Mouse (Mus musculus) kidney, postnatal 4 days (tissue): ENCODE results near the gene Plcb1.

Source experiments
- DNase-seq, 2 experiments: peaks; one replicate each; pipeline ENCODE4 v3.0.0; 2021; ENCODE audit warnings: mixed read lengths in 2 of 2

Plcb1 gene

DNA sequence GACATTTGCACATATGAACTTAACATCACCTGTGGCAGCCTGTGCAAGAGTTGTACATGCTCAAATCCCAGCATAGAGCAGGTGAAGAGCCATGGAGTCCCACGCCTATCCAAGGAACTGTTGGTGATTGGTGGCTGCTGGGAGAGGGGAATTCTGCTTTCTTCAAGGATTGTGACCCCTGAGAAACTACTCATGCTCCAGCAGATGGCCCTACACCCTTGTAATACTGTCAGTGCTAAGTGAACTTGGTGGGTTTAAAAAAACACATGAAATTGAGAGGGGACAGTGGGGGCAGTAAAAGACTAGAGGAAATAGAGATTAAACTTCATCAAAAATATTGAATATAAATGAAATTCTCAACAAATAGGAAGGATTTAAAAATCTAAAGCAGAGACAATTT lies 53.0 kb downstream of the Plcb1 start:
- no peak for DNase-seq

DNA sequence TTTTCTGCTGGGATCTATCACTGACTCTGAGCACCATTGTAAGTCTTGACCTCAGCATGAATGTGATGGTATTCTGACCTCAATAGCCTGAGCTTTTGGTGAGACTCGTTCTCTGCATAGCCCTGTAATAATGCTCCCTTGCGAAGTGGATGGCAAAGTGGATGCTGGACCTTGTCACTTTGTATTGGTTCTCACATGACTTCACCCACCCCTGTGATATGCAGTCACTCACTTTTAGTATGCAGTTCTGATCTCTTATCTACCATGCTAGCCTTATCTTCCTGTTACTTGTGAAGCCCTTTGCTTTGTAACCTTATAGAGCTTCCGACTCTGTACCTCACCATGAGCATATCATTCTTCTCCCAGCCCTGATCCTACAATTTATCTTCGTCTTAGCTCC lies 57.0 kb downstream of the Plcb1 start:
- DNase-seq = no peak

DNA sequence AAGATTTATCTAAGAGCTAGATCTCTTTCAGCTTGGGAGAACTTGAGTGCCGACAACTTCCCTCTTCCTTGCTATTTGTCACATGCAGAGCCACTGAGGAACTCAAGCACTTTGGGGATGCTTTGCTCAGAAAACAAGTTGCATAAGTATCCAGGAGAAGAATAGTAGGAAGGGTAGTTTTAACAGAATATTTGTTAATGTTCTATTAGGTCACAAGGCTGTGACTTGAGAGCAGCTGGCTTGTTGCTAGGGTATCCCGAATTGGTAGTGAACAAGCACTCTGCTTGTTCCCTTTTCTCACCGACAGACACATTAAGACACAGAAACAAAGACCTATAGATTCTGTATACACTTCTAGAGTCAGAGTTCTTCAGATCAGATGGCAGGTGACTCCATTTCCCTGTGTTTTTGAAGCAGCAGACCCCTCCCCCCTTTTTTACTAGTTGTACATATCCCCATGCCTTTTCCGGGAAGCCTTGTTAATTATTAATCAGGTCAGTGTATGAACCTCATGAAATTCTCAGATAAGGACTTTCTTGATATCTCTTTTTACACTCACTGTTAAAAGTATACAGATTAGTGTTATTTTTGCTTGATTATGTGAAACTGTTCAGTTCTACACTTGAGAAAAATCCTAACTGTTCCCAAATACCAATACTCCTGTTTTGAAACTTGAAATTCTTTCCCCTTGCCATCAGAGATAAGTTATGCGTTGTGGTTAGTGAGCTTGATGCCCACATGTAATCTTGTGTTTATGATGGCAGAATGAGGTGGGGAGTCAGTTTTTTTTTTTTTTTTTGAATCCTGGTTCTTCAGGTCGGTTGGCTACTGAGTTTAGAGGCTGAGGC lies 58.7 kb downstream of the Plcb1 start:
- no peak for DNase-seq

- DNase-seq = peak in 1 of 2 experiments; percentile 14
These were observed 59.4 kb downstream of the Plcb1 start for GRCm38 (mm10) chr2:134845239-134845738.

DNA sequence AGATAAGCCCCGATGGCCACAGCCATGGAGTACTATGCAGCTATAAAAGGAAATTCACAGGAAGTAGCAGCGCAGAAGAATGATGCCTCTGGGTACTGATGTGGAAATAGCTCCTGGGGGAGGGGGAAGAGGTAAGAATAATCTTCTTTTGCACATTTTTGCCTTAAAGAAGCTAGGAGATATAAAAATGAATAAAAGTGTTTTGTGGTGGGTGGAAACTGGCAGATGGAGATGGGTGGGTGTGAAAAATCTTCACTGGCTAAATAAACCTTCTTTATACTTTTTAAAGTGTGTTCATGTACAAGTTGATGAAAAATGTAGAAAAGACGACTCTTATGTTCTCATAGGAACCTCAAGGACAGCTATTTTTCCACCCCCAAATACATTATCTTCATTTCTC lies 60.7 kb downstream of the Plcb1 start:
- no peak for DNase-seq

DNA sequence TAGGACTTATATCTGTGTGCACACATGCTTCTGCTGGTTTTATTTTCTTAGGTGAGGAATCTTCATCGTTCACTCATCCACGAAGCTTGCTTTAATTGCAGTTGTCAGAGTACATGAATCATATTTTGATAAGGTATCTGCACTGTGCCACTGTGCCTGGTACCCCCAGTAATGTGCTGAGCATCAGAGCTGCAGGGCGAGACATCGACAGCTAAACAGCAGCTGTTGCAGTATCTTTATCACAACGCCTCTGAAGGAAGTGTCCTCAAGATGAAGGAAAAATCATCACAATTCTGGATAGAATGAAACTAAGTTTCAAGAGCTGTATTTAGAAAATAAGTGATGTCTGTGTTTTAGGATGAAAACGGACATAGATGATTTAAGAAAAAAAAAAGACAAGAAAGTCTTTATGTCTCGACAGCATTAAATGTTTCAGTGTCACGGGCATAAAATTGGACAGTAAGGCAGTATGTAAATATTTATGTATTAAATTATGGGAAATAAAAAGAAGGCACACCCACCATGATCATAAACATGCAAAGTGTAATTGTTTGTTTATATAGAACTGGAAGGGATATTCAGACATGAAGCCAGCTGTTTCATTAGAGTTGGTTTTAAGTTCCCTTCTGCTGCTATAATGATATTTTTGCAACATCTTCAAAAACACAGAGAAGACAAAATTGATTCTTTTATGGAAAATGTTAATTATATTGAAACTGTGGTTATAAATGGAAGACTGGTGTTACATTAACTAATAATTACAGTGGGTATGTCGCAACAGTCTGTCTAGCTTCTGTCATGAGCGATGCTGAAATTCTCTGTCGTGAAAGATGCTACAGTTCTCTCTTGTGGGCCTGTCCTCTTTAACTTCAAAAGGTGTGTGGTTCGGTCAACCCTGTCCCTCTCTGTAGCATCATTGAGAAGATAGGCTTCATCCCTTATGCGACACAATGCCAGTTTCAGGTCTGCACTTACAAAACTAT lies 65.6 kb downstream of the Plcb1 start:
- DNase-seq = no peak

- DNase-seq = no peak
These were observed 70.4 kb downstream of the Plcb1 start for GRCm38 (mm10) chr2:134856239-134856638.

GRCm38 (mm10) chr2:134856691-134857090 lies 70.8 kb downstream of the Plcb1 start:
- no peak for DNase-seq

GRCm38 (mm10) chr2:134864985-134865645 lies 79.2 kb downstream of the Plcb1 start:
- DNase-seq = peak; percentile 37 to 58

DNA sequence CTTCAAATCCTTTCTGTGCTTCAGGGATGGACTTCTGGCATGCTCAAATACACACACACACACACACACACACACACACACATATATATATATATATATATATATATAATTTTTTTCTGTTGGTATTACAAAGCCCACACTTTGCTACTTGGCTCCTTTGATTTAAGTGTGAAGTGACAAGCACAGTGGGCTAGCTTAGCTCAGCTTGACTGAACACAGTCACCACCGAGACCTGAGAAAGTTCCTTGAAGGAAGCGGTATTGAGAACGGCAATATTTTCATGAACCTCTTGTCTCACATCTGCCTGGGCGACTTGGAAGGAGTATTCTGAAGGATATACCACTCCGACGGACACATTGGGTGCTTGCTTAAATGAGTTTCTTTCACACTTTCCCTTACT lies 81.5 kb downstream of the Plcb1 start:
- DNase-seq = no peak

GRCm38 (mm10) chr2:134871692-134872489 lies 86.0 kb downstream of the Plcb1 start:
- DNase-seq = peak in 1 of 2 experiments; percentile 12

- DNase-seq = peak; percentile 8 to 11
These were observed 86.6 kb downstream of the Plcb1 start for GRCm38 (mm10) chr2:134872490-134872781.

DNA sequence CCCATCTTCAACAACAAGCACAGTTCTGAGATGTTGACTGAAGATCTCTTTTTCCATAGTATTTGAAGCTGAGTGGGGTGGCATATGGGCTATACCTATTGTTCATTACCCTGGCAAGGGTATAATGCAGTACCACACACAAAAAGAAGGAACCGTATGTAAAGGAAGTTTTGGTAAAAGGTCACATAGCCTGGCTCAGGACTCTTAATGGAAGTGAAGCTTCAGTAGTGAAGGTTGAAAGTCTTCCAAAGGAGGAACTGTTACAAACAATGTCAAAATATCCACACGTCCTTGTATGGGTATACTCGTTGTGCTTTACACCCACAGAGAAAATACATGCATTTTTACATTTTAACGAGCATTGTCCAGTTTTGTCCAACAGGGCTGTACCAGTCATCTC lies 91.3 kb downstream of the Plcb1 start:
- DNase-seq = no peak

DNA sequence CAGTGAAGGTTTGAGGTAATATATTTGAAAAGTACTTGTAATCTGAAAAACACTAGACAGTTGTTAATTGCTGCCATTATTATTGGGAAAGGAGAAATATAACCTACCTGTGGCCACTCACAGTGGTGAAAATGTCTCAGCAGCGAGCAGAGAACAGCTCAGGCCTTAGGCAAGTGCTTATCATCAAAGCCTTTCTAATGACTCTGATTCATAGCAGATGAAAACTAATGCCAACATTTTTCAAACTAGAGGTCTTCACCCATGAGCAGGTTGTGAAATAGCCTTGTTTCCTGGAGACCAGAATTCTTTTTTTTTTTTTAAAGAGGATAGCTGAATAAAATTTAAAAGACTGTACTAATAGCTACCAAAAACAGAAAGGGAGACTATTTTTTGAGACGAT lies 105.3 kb downstream of the Plcb1 start:
- no peak for DNase-seq

GRCm38 (mm10) chr2:134894776-134895175 lies 108.9 kb downstream of the Plcb1 start:
- no peak for DNase-seq

- no peak for DNase-seq
These were observed 110.3 kb downstream of the Plcb1 start for GRCm38 (mm10) chr2:134896196-134896595.

- DNase-seq = no peak
These were observed 111.2 kb downstream of the Plcb1 start for GRCm38 (mm10) chr2:134897083-134897482.

DNA sequence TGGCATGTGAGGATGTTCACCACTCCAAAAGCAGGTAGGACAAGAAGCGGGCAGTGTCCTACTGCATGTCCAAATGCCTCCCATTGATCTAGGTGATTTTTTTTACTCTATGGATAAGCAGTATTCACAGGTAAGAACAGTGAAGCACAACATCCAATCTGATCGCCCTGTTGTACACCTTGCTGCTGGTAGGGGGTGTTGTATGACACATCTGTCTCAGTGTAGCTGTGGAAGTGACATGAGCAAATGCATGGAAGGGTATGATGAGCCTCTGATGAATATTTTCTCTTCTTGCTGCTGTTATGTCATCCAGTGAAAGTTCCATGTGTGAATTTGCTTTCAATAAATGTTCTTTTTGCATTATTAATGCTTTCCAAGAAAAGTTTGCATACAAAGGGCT lies 115.7 kb downstream of the Plcb1 start:
- no peak for DNase-seq

DNA sequence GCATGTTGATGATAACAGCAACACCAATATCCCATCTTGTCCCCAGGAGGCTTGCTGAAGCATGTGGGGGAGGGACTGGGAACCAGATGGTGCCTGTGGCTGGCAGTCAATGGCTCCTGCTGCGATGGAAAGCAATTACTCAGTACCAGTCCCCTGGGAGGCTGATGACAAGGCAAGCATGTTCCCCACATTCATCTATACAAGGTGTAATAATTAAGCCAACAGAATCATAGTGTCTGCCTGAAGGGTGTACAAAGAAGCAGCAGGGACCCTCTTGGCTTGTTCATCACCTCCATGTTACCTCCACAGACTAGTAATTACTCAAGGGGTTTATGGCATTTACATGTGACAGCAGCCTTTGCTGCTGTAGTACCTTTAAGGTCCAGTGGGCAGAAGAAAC lies 125.0 kb downstream of the Plcb1 start:
- no peak for DNase-seq

- DNase-seq = no peak
These were observed 125.5 kb downstream of the Plcb1 start for GRCm38 (mm10) chr2:134911360-134911759.

GRCm38 (mm10) chr2:134912616-134913015 lies 126.7 kb downstream of the Plcb1 start:
- DNase-seq = no peak

GRCm38 (mm10) chr2:134913542-134913941 lies 127.7 kb downstream of the Plcb1 start:
- DNase-seq = no peak
